Mouse (Mus musculus): ENCODE results near the gene Paf1.

- TF ChIP-seq CTCF (IDR thresholded peaks at IDR 0.05; ENCODE audit: insufficient read depth, low read length) (no peak), POLR2A (IDR thresholded peaks at IDR 0.05; ENCODE audit: borderline replicate concordance, extremely low read depth, low read depth, low read length) (no peak)
Measured at GRCm38 (mm10) chr7:28390331-28390730, 2.4 kb upstream of the Paf1 start.

Measured in lung, adult 2 months (tissue).